Mouse (Mus musculus): Measurements from ENCODE around the gene Meltf. TPM values are rescaled to one million over a fixed set of nuclear protein-coding genes. Genes with fewer than 3 reads are reported as not detected.

Gene Meltf
- 0.17 and 0.22 TPM in 2 replicates for polyA plus RNA-seq (2014; fragmentation: Nextera tagmentation; extraction: Ambion mirVana)

GRCm38 (mm10) chr16:31878573-31879257 lies at the start of gene Meltf:
Gene Meltf (plus strand): TSS chr16:31878810.
- Histone ChIP-seq H3K9me3 (ENCODE audit: control insufficient read depth, low read length) (no peaks in the 10 kb centered on the region), H3K27me3 (ENCODE audit: control insufficient read depth, insufficient read depth, low read length) (no peaks in the 10 kb centered on the region), H3K36me3 (ENCODE audit: control insufficient read depth, insufficient read depth, low read length) (peaks cover 9% of the 10 kb centered on the region; the same call in 1 of the 2 replicates), H3K4me2 (ENCODE audit: low read length) (0 out of 2 replicates have a peak within 1 kb of the TSS, but pooled peaks have one; percentile 14), H3K4me3 (replicated peaks; ENCODE audit: low read depth, low read length) (no peak within 1 kb of the TSS), H3K4me1 (ENCODE audit: control insufficient read depth, insufficient read depth, low read length) (peaks cover 6% of the 10 kb centered on the region; the same call in 1 of the 2 replicates), H3K9ac (replicated peaks; ENCODE audit: low read length) (no peak within 1 kb of the TSS), H3K27ac (replicated peaks; ENCODE audit: low read depth, low read length) (no peak within 1 kb of the TSS)
- DNase-seq (peak; percentile 74), ATAC-seq (ENCODE audit: low FRiP score, low TSS enrichment) (no peak)
- 35% methylated on average over 21 of the region's 21 CpGs for WGBS

DNA sequence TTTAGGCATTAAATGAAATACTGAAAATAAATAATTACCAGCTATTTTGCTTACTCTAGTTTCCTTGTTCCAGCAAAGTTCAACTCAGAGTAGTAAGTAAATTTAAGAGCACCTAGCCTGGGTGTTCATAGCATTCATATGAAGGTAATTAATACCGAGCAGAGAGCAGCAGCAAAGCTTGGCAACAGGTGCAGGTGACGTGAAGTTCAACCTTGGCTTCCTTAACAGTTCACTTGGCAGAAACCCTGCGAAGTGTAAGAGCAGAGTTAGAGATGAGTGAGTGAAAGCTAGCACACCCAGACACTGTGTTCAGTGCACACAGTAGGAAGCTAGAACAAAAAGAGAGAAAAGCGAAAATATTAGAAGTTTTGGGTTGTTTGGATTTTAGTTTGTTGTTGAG lies 47.9 kb upstream of the Meltf start:
- H3K27me3 ChIP-seq (ENCODE audit: control insufficient read depth, insufficient read depth, low read length), result no peaks in the 10 kb centered on the region
- H3K4me2 ChIP-seq (ENCODE audit: low read length), result no peak overlapping the region
- no peaks in the 10 kb centered on the region for H3K36me3 ChIP-seq (ENCODE audit: control insufficient read depth, insufficient read depth, low read length)
- WGBS, result 96% methylated on average over 4 of the region's 4 CpGs
- H3K4me3 ChIP-seq (replicated peaks; ENCODE audit: low read depth, low read length), result no peak overlapping the region
- H3K27ac ChIP-seq (replicated peaks; ENCODE audit: low read depth, low read length), result no peak overlapping the region
- no peaks in the 10 kb centered on the region for H3K9me3 ChIP-seq (ENCODE audit: control insufficient read depth, low read length)
- no peak overlapping the region for H3K9ac ChIP-seq (replicated peaks; ENCODE audit: low read length)
- ATAC-seq (ENCODE audit: low FRiP score, low TSS enrichment) (no peak), DNase-seq (no peak)
- no peaks in the 10 kb centered on the region for H3K4me1 ChIP-seq (ENCODE audit: control insufficient read depth, insufficient read depth, low read length)

DNA sequence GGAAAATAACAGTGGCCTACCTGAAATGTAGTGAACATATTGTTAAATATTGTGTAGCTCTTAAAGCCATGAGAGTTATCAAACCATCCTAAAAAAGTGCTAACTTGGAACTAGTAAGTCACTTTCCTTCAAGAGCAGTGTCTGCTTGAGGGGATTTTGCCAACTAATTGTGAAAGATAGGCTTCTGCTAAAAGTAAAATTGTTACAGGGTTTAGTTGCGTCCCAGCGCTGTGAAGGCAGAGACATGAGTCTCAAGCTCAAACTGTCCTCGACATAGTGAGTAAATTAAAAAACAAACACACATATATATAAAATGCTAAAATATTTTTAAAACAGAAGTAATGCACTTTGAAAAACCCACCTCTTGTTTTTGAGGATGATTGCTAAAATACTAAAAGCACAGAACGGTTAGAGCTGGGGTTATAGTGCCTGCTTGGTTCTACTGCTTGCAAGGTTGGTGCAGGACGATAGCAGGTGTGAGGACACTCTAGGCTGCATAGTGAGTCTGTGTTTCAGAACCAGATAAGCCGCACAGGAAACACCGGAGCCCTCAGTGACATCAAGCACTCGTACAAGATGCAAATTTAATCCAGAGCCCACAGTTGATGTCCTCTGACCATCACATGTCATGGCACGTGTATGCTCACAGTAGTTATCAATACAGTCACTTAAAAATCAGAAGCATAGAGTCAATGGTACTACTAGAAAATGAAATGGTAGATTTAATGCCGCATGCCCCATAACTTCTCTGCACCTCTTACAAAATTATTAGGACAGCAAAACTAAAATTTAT lies 45.8 kb upstream of the Meltf start:
- 94% methylated on average over 10 of the region's 10 CpGs for WGBS
- Histone ChIP-seq H3K9ac (replicated peaks; ENCODE audit: low read length) (no peak overlapping the region), H3K4me2 (ENCODE audit: low read length) (no peak overlapping the region), H3K4me1 (ENCODE audit: control insufficient read depth, insufficient read depth, low read length) (no peaks in the 10 kb centered on the region), H3K9me3 (ENCODE audit: control insufficient read depth, low read length) (no peaks in the 10 kb centered on the region), H3K4me3 (replicated peaks; ENCODE audit: low read depth, low read length) (no peak overlapping the region), H3K27me3 (ENCODE audit: control insufficient read depth, insufficient read depth, low read length) (no peaks in the 10 kb centered on the region), H3K36me3 (ENCODE audit: control insufficient read depth, insufficient read depth, low read length) (0 out of 2 replicates have a peak, but pooled peaks cover 3% of the 10 kb centered on the region), H3K27ac (replicated peaks; ENCODE audit: low read depth, low read length) (no peak overlapping the region)
- ATAC-seq (ENCODE audit: low FRiP score, low TSS enrichment) (no peak), DNase-seq (no peak)

DNA sequence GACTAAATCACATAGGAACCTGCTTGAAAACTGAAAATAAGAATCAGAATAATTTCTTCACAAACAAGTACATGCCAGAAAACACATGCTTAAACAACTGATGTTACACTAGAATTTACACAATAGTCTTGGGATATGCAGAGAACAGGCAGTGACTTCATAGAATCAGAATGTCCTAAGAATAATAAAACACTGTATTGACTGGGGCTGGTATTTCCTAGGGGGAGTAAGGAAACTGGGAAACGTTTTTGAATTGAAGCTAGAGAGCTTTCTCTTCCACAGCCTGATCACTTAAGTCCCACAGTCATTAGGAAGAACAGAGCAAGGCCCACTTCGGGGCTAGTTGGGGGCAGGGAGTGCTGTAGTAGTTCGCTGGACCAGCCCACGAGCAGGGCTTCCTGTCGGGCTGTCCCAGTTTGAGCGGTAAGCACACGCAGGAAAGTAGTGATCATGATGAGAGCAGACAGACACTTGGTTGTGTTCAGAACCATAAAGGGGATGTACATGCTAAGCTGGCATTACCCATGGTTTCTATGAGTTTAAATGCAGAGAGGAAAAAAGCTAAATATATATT lies 44.5 kb upstream of the Meltf start:
- H3K27ac ChIP-seq (replicated peaks; ENCODE audit: low read depth, low read length), result no peak overlapping the region
- DNase-seq, result no peak
- H3K27me3 ChIP-seq (ENCODE audit: control insufficient read depth, insufficient read depth, low read length), result no peaks in the 10 kb centered on the region
- no peaks in the 10 kb centered on the region for H3K9me3 ChIP-seq (ENCODE audit: control insufficient read depth, low read length)
- 83% methylated on average over 7 of the region's 7 CpGs for WGBS
- ATAC-seq (ENCODE audit: low FRiP score, low TSS enrichment), result no peak
- H3K4me1 ChIP-seq (ENCODE audit: control insufficient read depth, insufficient read depth, low read length), result no peaks in the 10 kb centered on the region
- no peak overlapping the region for H3K4me2 ChIP-seq (ENCODE audit: low read length)
- H3K36me3 ChIP-seq (ENCODE audit: control insufficient read depth, insufficient read depth, low read length), result peaks cover 9% of the 10 kb centered on the region
- H3K9ac ChIP-seq (replicated peaks; ENCODE audit: low read length), result no peak overlapping the region
- no peak overlapping the region for H3K4me3 ChIP-seq (replicated peaks; ENCODE audit: low read depth, low read length)

DNA sequence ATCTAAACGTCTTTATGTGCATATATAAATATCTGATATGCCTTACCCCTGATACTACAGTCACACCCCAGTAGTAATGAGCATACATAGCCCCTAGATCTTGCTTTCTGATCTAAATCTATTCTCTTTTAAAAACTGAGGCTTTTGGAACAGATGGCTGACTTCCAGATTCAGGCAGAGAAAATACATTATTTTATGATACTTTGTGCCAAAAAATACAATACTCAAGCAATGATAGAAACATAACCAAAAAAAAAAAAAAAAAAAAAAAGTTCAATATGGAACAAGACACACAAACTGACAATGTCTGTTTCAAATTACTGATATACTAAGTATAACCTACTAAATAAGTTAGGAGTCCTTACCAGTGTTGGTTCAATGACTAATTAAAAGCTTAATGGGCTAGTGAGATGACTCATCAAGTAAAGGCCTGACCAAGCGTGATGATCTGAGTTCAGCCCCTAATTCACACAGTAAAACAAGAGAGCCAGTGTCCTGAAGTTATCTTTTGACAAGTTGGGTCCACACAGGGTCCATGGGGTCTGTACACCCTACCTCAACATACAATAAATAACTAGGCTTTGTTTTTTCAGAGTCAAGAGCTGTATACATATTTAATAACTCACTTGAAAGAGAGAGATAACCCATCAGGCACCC lies 43.8 kb upstream of the Meltf start:
- ATAC-seq (ENCODE audit: low FRiP score, low TSS enrichment) (no peak), DNase-seq (no peak)
- WGBS, result 86% methylated on average over 2 of the region's 2 CpGs

GRCm38 (mm10) chr16:31837362-31837761 lies 41.2 kb upstream of the Meltf start:
- Histone ChIP-seq H3K9ac (replicated peaks; ENCODE audit: low read length) (no peak overlapping the region), H3K27me3 (ENCODE audit: control insufficient read depth, insufficient read depth, low read length) (no peaks in the 10 kb centered on the region), H3K4me2 (ENCODE audit: low read length) (no peak overlapping the region), H3K36me3 (ENCODE audit: control insufficient read depth, insufficient read depth, low read length) (peaks cover 12% of the 10 kb centered on the region), H3K27ac (replicated peaks; ENCODE audit: low read depth, low read length) (no peak overlapping the region), H3K9me3 (ENCODE audit: control insufficient read depth, low read length) (no peaks in the 10 kb centered on the region), H3K4me1 (ENCODE audit: control insufficient read depth, insufficient read depth, low read length) (no peaks in the 10 kb centered on the region), H3K4me3 (replicated peaks; ENCODE audit: low read depth, low read length) (no peak overlapping the region)
- no peak for DNase-seq
- ATAC-seq (ENCODE audit: low FRiP score, low TSS enrichment), result no peak
- WGBS, result 88% methylated on average over 3 of the region's 3 CpGs

More for the DNA sequence above, 43.8 kb upstream of the Meltf start:
- peaks cover 9% of the 10 kb centered on the region for H3K36me3 ChIP-seq (ENCODE audit: control insufficient read depth, insufficient read depth, low read length)
- no peaks in the 10 kb centered on the region for H3K4me1 ChIP-seq (ENCODE audit: control insufficient read depth, insufficient read depth, low read length)
- no peak overlapping the region for H3K9ac ChIP-seq (replicated peaks; ENCODE audit: low read length)
- no peaks in the 10 kb centered on the region for H3K9me3 ChIP-seq (ENCODE audit: control insufficient read depth, low read length)
- no peaks in the 10 kb centered on the region for H3K27me3 ChIP-seq (ENCODE audit: control insufficient read depth, insufficient read depth, low read length)
- no peak overlapping the region for H3K4me3 ChIP-seq (replicated peaks; ENCODE audit: low read depth, low read length)
- H3K4me2 ChIP-seq (ENCODE audit: low read length), result no peak overlapping the region
- no peak overlapping the region for H3K27ac ChIP-seq (replicated peaks; ENCODE audit: low read depth, low read length)

GRCm38 (mm10) chr16:31844246-31844645 lies 34.4 kb upstream of the Meltf start:
- H3K27me3 ChIP-seq (ENCODE audit: control insufficient read depth, insufficient read depth, low read length), result no peaks in the 10 kb centered on the region
- no peak overlapping the region for H3K4me2 ChIP-seq (ENCODE audit: low read length)
- H3K27ac ChIP-seq (replicated peaks; ENCODE audit: low read depth, low read length), result no peak overlapping the region
- H3K4me1 ChIP-seq (ENCODE audit: control insufficient read depth, insufficient read depth, low read length), result no peaks in the 10 kb centered on the region
- ATAC-seq (ENCODE audit: low FRiP score, low TSS enrichment) (no peak), DNase-seq (no peak)
- no peak overlapping the region for H3K9ac ChIP-seq (replicated peaks; ENCODE audit: low read length)
- 0 out of 2 replicates have a peak, but pooled peaks cover 3% of the 10 kb centered on the region for H3K36me3 ChIP-seq (ENCODE audit: control insufficient read depth, insufficient read depth, low read length)
- H3K4me3 ChIP-seq (replicated peaks; ENCODE audit: low read depth, low read length), result no peak overlapping the region
- H3K9me3 ChIP-seq (ENCODE audit: control insufficient read depth, low read length), result no peaks in the 10 kb centered on the region
- 86% methylated on average over 3 of the region's 3 CpGs for WGBS

- H3K4me2 ChIP-seq (ENCODE audit: low read length), result peak overlapping the region; percentile 31
- H3K27me3 ChIP-seq (ENCODE audit: control insufficient read depth, insufficient read depth, low read length), result no peaks in the 10 kb centered on the region
- no peaks in the 10 kb centered on the region for H3K9me3 ChIP-seq (ENCODE audit: control insufficient read depth, low read length)
- no peaks in the 10 kb centered on the region for H3K36me3 ChIP-seq (ENCODE audit: control insufficient read depth, insufficient read depth, low read length)
- H3K4me1 ChIP-seq (ENCODE audit: control insufficient read depth, insufficient read depth, low read length), result no peaks in the 10 kb centered on the region
- no peak overlapping the region for H3K4me3 ChIP-seq (replicated peaks; ENCODE audit: low read depth, low read length)
- WGBS, result 45% methylated on average over 10 of the region's 10 CpGs
- no peak overlapping the region for H3K9ac ChIP-seq (replicated peaks; ENCODE audit: low read length)
- peak overlapping the region; percentile 60 for H3K27ac ChIP-seq (replicated peaks; ENCODE audit: low read depth, low read length)
- ATAC-seq (ENCODE audit: low FRiP score, low TSS enrichment), result no peak
- peak; percentile 65 for DNase-seq
Observed at GRCm38 (mm10) chr16:31846763-31847162, 31.8 kb upstream of the Meltf start.

All from midbrain, embryonic 14.5 days (tissue).